Mouse (Mus musculus): ENCODE results near the gene Igfbp3.

Igfbp3 gene

GRCm38 (mm10) chr11:7161502-7162174, 52.1 kb downstream of the Igfbp3 start:
- peak; percentile 14 for DNase-seq (ENCODE audit: low spot score)

DNA sequence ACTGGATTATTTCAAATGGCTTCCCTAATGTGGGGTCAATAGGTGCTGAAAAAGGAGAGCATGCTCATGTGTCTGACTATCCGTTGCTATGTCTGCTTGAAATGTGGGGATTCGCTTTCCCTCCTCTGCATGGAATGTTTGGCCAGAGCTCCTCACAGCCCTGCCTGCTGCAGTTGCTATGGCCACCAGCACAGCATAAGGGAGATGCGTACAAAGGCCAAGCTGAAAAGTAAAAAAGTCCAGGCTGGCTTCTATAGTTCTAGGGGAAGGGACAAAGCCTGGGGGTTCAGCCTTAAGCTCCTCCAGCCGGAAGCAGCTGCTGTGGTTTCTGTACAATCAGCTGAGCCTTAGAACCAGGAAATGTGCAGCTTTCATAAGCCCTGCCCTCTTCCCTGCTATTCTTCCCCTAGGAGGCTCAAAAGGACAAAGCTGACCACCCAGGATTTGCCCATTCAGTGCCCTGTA, 53.1 kb downstream of the Igfbp3 start:
- DNase-seq (ENCODE audit: low spot score), result no peak

- DNase-seq (ENCODE audit: low spot score), result no peak
Measured at GRCm38 (mm10) chr11:7160146-7160545, 53.6 kb downstream of the Igfbp3 start.

DNA sequence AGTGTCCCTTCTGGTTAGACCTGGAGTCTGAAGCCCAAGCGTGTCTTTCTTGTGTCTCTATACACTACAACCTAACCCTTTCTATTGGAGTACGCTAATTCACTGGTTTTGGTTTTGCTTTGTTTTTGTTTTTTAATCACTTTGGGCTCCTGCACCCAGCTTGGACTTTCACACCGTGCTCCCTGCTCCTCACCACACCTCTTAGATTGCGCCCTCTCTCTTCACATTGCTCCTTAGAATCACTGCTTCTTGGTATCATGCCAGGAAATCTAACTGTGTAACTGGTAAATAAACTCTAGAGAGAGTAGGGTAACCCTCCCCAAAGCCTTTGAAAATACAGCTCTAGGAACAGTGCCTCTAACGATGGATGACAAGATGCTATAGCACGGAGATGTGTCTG, 55.5 kb downstream of the Igfbp3 start:
- no peak for DNase-seq (ENCODE audit: low spot score)

DNA sequence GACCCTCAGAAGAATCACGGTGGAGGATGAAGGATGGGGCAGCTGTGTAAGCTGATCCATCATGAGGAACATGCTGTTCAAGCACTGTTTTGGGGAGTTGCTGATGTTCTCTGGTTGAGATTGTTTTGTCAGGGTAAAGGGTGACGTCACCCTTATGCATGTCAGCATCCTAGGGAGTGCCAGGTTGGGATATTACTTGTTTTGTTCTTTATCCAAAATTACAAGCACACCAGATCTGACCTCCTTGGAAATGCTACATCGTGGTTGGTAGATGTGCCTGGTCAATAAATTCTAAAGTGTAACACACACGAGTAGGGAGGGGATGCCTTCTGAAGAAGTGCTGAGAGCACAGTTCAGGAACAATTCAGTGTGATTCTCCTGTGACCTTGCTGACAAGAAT, 57.3 kb downstream of the Igfbp3 start:
- DNase-seq (ENCODE audit: low spot score), result no peak
